Mouse (Mus musculus): ENCODE results near the gene Foxi2. TPM values are rescaled to one million over a fixed set of nuclear protein-coding genes. Genes with fewer than 3 reads are reported as not detected.

The Foxi2 gene
- polyA plus RNA-seq, 1 experiment from 2014 or later: 0.51 TPM

GRCm38 (mm10) chr7:135397096-135397495 lies 13.0 kb upstream of the Foxi2 start:
- Histone ChIP-seq H3K4me1 (replicated peaks; ENCODE audit: control insufficient read depth, insufficient read depth, low read length) (no peaks in the 10 kb centered on the region), H3K36me3 (ENCODE audit: control insufficient read depth, insufficient read depth, low read length) (no peaks in the 10 kb centered on the region), H3K27ac (ENCODE audit: low read depth, low read length) (no peak overlapping the region), H3K9me3 (ENCODE audit: control insufficient read depth, low read length) (no peaks in the 10 kb centered on the region), H3K4me2 (replicated peaks; ENCODE audit: low read depth, low read length) (no peak overlapping the region), H3K4me3 (ENCODE audit: low read depth, low read length) (no peak overlapping the region), H3K27me3 (ENCODE audit: control insufficient read depth, insufficient read depth, low read length) (peaks cover 1% of the 10 kb centered on the region; the same call in 1 of the 2 replicates), H3K9ac (ENCODE audit: low read depth, low read length) (no peak overlapping the region)
- WGBS: 75% methylated on average over 6 of the region's 6 CpGs
- DNase-seq (ENCODE audit: low spot score): no peak
- ATAC-seq (ENCODE audit: low FRiP score): no peak

DNA sequence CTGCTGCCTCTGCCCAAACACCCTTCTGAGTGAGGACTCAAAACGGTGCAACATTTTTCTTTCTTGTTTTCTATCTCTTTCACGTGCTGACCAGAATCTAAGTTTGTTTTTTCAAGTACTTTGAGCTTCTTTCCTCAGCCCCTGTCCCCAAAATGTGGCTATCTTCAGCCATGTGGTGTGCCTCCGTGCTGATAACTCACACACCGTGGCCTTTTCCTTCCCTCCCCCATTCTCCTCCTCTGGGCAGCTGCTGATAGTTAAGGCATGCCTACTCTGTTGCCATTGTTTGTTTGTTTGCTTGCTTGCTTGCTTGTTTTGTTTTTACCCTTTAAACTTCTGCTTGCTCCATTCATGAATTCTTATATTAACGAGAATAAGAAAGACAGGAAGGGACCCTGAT lies 12.2 kb upstream of the Foxi2 start:
- Histone ChIP-seq H3K4me1 (replicated peaks; ENCODE audit: control insufficient read depth, insufficient read depth, low read length) (no peaks in the 10 kb centered on the region), H3K4me2 (replicated peaks; ENCODE audit: low read depth, low read length) (no peak overlapping the region), H3K9ac (ENCODE audit: low read depth, low read length) (no peak overlapping the region), H3K9me3 (ENCODE audit: control insufficient read depth, low read length) (no peaks in the 10 kb centered on the region), H3K27me3 (ENCODE audit: control insufficient read depth, insufficient read depth, low read length) (peaks cover 3% of the 10 kb centered on the region; the same call in 1 of the 2 replicates), H3K4me3 (ENCODE audit: low read depth, low read length) (no peak overlapping the region), H3K36me3 (ENCODE audit: control insufficient read depth, insufficient read depth, low read length) (no peaks in the 10 kb centered on the region), H3K27ac (ENCODE audit: low read depth, low read length) (no peak overlapping the region)
- WGBS: 54% methylated on average over 5 of the region's 5 CpGs
- no peak for DNase-seq (ENCODE audit: low spot score)
- no peak for ATAC-seq (ENCODE audit: low FRiP score)

DNA sequence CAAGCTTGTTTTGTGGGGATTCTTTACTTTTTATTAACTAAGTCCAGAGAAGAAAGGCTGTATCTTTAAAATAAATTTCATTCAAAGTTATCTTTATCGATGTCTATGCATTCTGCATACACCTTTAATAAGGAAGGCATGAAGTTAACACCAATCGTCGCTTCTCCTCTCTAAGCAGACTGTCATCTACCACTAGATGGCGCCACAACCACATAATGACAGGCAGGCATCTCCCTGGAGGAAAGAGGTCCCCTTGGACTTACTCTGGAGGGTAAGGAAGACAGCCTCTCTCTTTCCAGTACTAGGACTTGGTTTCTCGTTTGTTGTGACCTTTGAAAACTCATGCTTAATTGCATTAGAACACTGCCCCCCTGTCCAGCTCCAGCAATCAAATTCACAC lies 6.7 kb upstream of the Foxi2 start:
- Histone ChIP-seq H3K4me3 (ENCODE audit: low read depth, low read length) (no peak overlapping the region), H3K4me2 (replicated peaks; ENCODE audit: low read depth, low read length) (no peak overlapping the region), H3K27ac (ENCODE audit: low read depth, low read length) (no peak overlapping the region), H3K9me3 (ENCODE audit: control insufficient read depth, low read length) (no peaks in the 10 kb centered on the region), H3K4me1 (replicated peaks; ENCODE audit: control insufficient read depth, insufficient read depth, low read length) (no peaks in the 10 kb centered on the region), H3K27me3 (ENCODE audit: control insufficient read depth, insufficient read depth, low read length) (peaks cover 3% of the 10 kb centered on the region; the same call in 1 of the 2 replicates), H3K36me3 (ENCODE audit: control insufficient read depth, insufficient read depth, low read length) (no peaks in the 10 kb centered on the region), H3K9ac (ENCODE audit: low read depth, low read length) (no peak overlapping the region)
- 19% methylated on average over 5 of the region's 5 CpGs for WGBS
- DNase-seq (ENCODE audit: low spot score): peak; percentile 82
- ATAC-seq (ENCODE audit: low FRiP score): no peak

- Histone ChIP-seq H3K9ac (ENCODE audit: low read depth, low read length) (no peak overlapping the region), H3K4me1 (replicated peaks; ENCODE audit: control insufficient read depth, insufficient read depth, low read length) (peaks cover 2% of the 10 kb centered on the region; the same call in 1 of the 2 replicates), H3K4me3 (ENCODE audit: low read depth, low read length) (no peak overlapping the region), H3K36me3 (ENCODE audit: control insufficient read depth, insufficient read depth, low read length) (no peaks in the 10 kb centered on the region), H3K4me2 (replicated peaks; ENCODE audit: low read depth, low read length) (no peak overlapping the region), H3K27ac (ENCODE audit: low read depth, low read length) (no peak overlapping the region), H3K27me3 (ENCODE audit: control insufficient read depth, insufficient read depth, low read length) (peaks cover 25% of the 10 kb centered on the region), H3K9me3 (ENCODE audit: control insufficient read depth, low read length) (no peaks in the 10 kb centered on the region)
- DNase-seq (ENCODE audit: low spot score) (no peak), ATAC-seq (ENCODE audit: low FRiP score) (no peak)
- 74% methylated on average over 3 of the region's 3 CpGs for WGBS
Measured at GRCm38 (mm10) chr7:135406761-135407160, 3.3 kb upstream of the Foxi2 start.

GRCm38 (mm10) chr7:135408501-135408900 lies 1.6 kb upstream of the Foxi2 start:
- peaks cover 35% of the 10 kb centered on the region for H3K27me3 ChIP-seq (ENCODE audit: control insufficient read depth, insufficient read depth, low read length)
- H3K4me1 ChIP-seq (replicated peaks; ENCODE audit: control insufficient read depth, insufficient read depth, low read length): peaks cover 2% of the 10 kb centered on the region; the same call in 1 of the 2 replicates
- no peaks in the 10 kb centered on the region for H3K9me3 ChIP-seq (ENCODE audit: control insufficient read depth, low read length)
- no peak for DNase-seq (ENCODE audit: low spot score)
- 79% methylated on average over 3 of the region's 3 CpGs for WGBS
- H3K27ac ChIP-seq (ENCODE audit: low read depth, low read length): no peak overlapping the region
- H3K4me2 ChIP-seq (replicated peaks; ENCODE audit: low read depth, low read length): no peak overlapping the region
- no peak for ATAC-seq (ENCODE audit: low FRiP score)
- H3K36me3 ChIP-seq (ENCODE audit: control insufficient read depth, insufficient read depth, low read length): no peaks in the 10 kb centered on the region
- H3K4me3 ChIP-seq (ENCODE audit: low read depth, low read length): no peak overlapping the region
- H3K9ac ChIP-seq (ENCODE audit: low read depth, low read length): no peak overlapping the region

DNA sequence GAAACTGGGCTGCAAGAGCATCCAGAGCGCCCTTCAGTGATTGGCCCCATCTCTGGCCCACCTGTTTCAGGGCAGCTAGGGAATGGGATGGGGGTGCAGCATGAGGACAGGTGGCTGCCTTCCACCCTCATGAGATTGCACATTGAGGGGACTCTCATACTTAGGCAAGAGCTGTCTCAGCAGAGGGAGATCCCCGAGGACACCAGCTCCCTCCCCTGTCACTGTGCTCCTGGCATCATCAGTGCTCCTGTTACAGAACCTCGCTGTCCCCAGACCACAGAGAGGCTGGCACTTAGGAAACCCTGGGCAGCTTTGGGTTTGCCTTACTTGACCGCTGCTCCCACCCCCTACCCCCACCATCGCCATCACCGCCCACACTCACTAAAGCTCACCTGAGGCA lies 2.2 kb downstream of the Foxi2 start:
- peaks cover 2% of the 10 kb centered on the region; the same call in 1 of the 2 replicates for H3K4me1 ChIP-seq (replicated peaks; ENCODE audit: control insufficient read depth, insufficient read depth, low read length)
- H3K36me3 ChIP-seq (ENCODE audit: control insufficient read depth, insufficient read depth, low read length): no peaks in the 10 kb centered on the region
- no peak overlapping the region for H3K4me3 ChIP-seq (ENCODE audit: low read depth, low read length)
- H3K9me3 ChIP-seq (ENCODE audit: control insufficient read depth, low read length): no peaks in the 10 kb centered on the region
- ATAC-seq (ENCODE audit: low FRiP score) (no peak), DNase-seq (ENCODE audit: low spot score) (no peak)
- no peak overlapping the region for H3K9ac ChIP-seq (ENCODE audit: low read depth, low read length)
- H3K4me2 ChIP-seq (replicated peaks; ENCODE audit: low read depth, low read length): no peak overlapping the region
- 75% methylated on average over 6 of the region's 6 CpGs for WGBS
- H3K27ac ChIP-seq (ENCODE audit: low read depth, low read length): no peak overlapping the region
- peaks cover 35% of the 10 kb centered on the region for H3K27me3 ChIP-seq (ENCODE audit: control insufficient read depth, insufficient read depth, low read length)

GRCm38 (mm10) chr7:135428840-135429239 lies 18.7 kb downstream of the Foxi2 start:
- no peaks in the 10 kb centered on the region for H3K4me1 ChIP-seq (replicated peaks; ENCODE audit: control insufficient read depth, insufficient read depth, low read length)
- no peak overlapping the region for H3K4me2 ChIP-seq (replicated peaks; ENCODE audit: low read depth, low read length)
- H3K4me3 ChIP-seq (ENCODE audit: low read depth, low read length): no peak overlapping the region
- H3K27me3 ChIP-seq (ENCODE audit: control insufficient read depth, insufficient read depth, low read length): no peaks in the 10 kb centered on the region
- DNase-seq (ENCODE audit: low spot score) (no peak), ATAC-seq (ENCODE audit: low FRiP score) (no peak)
- 88% methylated on average over 6 of the region's 6 CpGs for WGBS
- H3K27ac ChIP-seq (ENCODE audit: low read depth, low read length): no peak overlapping the region
- H3K9me3 ChIP-seq (ENCODE audit: control insufficient read depth, low read length): no peaks in the 10 kb centered on the region
- H3K9ac ChIP-seq (ENCODE audit: low read depth, low read length): no peak overlapping the region
- H3K36me3 ChIP-seq (ENCODE audit: control insufficient read depth, insufficient read depth, low read length): no peaks in the 10 kb centered on the region

DNA sequence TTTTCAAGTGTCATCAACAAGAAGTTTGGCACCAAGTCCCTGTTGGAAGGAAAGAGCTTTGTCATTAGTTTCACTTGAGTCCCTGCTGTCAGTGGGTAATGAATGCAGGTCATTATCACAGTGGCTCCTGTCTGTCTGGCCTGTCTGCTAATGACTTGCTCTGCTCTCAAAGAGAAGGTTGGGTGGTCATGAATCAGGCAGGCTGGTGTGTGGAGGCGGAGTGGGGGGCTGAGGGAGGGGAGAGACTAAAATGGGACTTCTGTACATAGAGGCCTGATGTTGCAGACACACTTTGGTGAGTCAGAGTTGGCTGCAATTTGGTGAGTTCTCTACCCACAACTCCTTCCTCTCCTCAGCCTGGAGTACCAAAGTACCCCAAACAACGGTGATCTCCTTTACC lies 20.8 kb downstream of the Foxi2 start:
- no peak for ATAC-seq (ENCODE audit: low FRiP score)
- no peaks in the 10 kb centered on the region for H3K4me1 ChIP-seq (replicated peaks; ENCODE audit: control insufficient read depth, insufficient read depth, low read length)
- no peaks in the 10 kb centered on the region for H3K9me3 ChIP-seq (ENCODE audit: control insufficient read depth, low read length)
- 73% methylated on average over 2 of the region's 2 CpGs for WGBS
- H3K4me3 ChIP-seq (ENCODE audit: low read depth, low read length): no peak overlapping the region
- no peaks in the 10 kb centered on the region for H3K27me3 ChIP-seq (ENCODE audit: control insufficient read depth, insufficient read depth, low read length)
- no peaks in the 10 kb centered on the region for H3K36me3 ChIP-seq (ENCODE audit: control insufficient read depth, insufficient read depth, low read length)
- DNase-seq (ENCODE audit: low spot score): no peak
- no peak overlapping the region for H3K27ac ChIP-seq (ENCODE audit: low read depth, low read length)
- H3K4me2 ChIP-seq (replicated peaks; ENCODE audit: low read depth, low read length): no peak overlapping the region
- no peak overlapping the region for H3K9ac ChIP-seq (ENCODE audit: low read depth, low read length)

DNA sequence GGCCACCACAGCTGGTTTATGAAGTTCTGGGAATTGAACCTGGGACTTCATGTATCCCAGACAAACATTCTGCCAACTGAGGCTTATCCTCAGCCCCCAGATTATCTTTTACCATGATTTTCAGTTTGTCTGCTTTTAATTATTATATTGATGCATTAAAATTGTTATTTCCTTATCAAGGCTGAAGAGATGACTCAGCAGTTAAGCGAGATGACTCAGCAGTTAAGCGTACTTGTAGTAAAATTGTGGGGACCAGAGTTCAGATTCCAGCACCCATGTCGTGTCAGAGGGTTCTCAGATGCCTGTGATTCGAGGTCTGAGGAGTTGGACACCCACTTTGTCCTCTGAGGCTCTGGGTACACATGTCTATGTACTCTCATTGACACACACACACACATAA lies 33.8 kb downstream of the Foxi2 start:
- WGBS: 87% methylated on average over 4 of the region's 4 CpGs
- no peaks in the 10 kb centered on the region for H3K4me1 ChIP-seq (replicated peaks; ENCODE audit: control insufficient read depth, insufficient read depth, low read length)
- H3K9ac ChIP-seq (ENCODE audit: low read depth, low read length): no peak overlapping the region
- no peaks in the 10 kb centered on the region for H3K27me3 ChIP-seq (ENCODE audit: control insufficient read depth, insufficient read depth, low read length)
- no peak overlapping the region for H3K4me2 ChIP-seq (replicated peaks; ENCODE audit: low read depth, low read length)
- no peak overlapping the region for H3K27ac ChIP-seq (ENCODE audit: low read depth, low read length)
- no peaks in the 10 kb centered on the region for H3K36me3 ChIP-seq (ENCODE audit: control insufficient read depth, insufficient read depth, low read length)
- H3K4me3 ChIP-seq (ENCODE audit: low read depth, low read length): no peak overlapping the region
- DNase-seq (ENCODE audit: low spot score) (no peak), ATAC-seq (ENCODE audit: low FRiP score) (no peak)
- no peaks in the 10 kb centered on the region for H3K9me3 ChIP-seq (ENCODE audit: control insufficient read depth, low read length)
